Mouse (Mus musculus): ENCODE data around the gene Rrp15. TPM values are rescaled to one million over a fixed set of nuclear protein-coding genes. Genes with fewer than 3 reads are reported as not detected.
A peak's percentile ranks its signal among the peaks of the same experiment; 100 is the strongest.

Gene Rrp15
- polyA plus RNA-seq, 1 experiment from 2014 or later = 29.0 TPM

GRCm38 (mm10) chr1:186721166-186721565, 28.0 kb downstream of the Rrp15 start:
- no peaks in the 10 kb centered on the region for H3K9me3 ChIP-seq (ENCODE audit: control insufficient read depth, low read length)
- H3K27me3 ChIP-seq (ENCODE audit: control insufficient read depth, insufficient read depth, low read length) = no peaks in the 10 kb centered on the region
- H3K4me2 ChIP-seq (ENCODE audit: low read length) = no peak overlapping the region
- no peaks in the 10 kb centered on the region for H3K4me1 ChIP-seq (ENCODE audit: control insufficient read depth, insufficient read depth, low read length)
- no peak overlapping the region for H3K9ac ChIP-seq (replicated peaks; ENCODE audit: low read length)
- H3K36me3 ChIP-seq (ENCODE audit: control insufficient read depth, insufficient read depth, low read length) = peaks cover 16% of the 10 kb centered on the region
- WGBS = 92% methylated on average over 11 of the region's 11 CpGs
- ATAC-seq (ENCODE audit: low FRiP score, low TSS enrichment) = no peak
- H3K4me3 ChIP-seq (replicated peaks; ENCODE audit: low read depth, low read length) = no peak overlapping the region
- no peak for DNase-seq
- H3K27ac ChIP-seq (replicated peaks; ENCODE audit: low read depth, low read length) = no peak overlapping the region

GRCm38 (mm10) chr1:186719708-186720107, 29.4 kb downstream of the Rrp15 start:
- Histone ChIP-seq H3K4me3 (replicated peaks; ENCODE audit: low read depth, low read length) (no peak overlapping the region), H3K9me3 (ENCODE audit: control insufficient read depth, low read length) (no peaks in the 10 kb centered on the region), H3K27ac (replicated peaks; ENCODE audit: low read depth, low read length) (no peak overlapping the region), H3K27me3 (ENCODE audit: control insufficient read depth, insufficient read depth, low read length) (no peaks in the 10 kb centered on the region), H3K4me1 (ENCODE audit: control insufficient read depth, insufficient read depth, low read length) (no peaks in the 10 kb centered on the region), H3K36me3 (ENCODE audit: control insufficient read depth, insufficient read depth, low read length) (peaks cover 17% of the 10 kb centered on the region), H3K9ac (replicated peaks; ENCODE audit: low read length) (no peak overlapping the region), H3K4me2 (ENCODE audit: low read length) (no peak overlapping the region)
- ATAC-seq (ENCODE audit: low FRiP score, low TSS enrichment) = no peak
- WGBS = 92% methylated on average over 9 of the region's 9 CpGs
- no peak for DNase-seq

- Histone ChIP-seq H3K9me3 (ENCODE audit: control insufficient read depth, low read length) (no peaks in the 10 kb centered on the region), H3K4me2 (ENCODE audit: low read length) (no peak overlapping the region), H3K4me3 (replicated peaks; ENCODE audit: low read depth, low read length) (no peak overlapping the region), H3K27ac (replicated peaks; ENCODE audit: low read depth, low read length) (no peak overlapping the region), H3K36me3 (ENCODE audit: control insufficient read depth, insufficient read depth, low read length) (peaks cover 17% of the 10 kb centered on the region), H3K9ac (replicated peaks; ENCODE audit: low read length) (no peak overlapping the region), H3K4me1 (ENCODE audit: control insufficient read depth, insufficient read depth, low read length) (no peaks in the 10 kb centered on the region), H3K27me3 (ENCODE audit: control insufficient read depth, insufficient read depth, low read length) (no peaks in the 10 kb centered on the region)
- whole genome bisulfite sequencing = 91% methylated on average over 5 of the region's 5 CpGs
- ATAC-seq (ENCODE audit: low FRiP score, low TSS enrichment) = no peak
- no peak for DNase-seq
These were observed 30.3 kb downstream of the Rrp15 start for GRCm38 (mm10) chr1:186718881-186719280.

- no peak for DNase-seq
- H3K4me3 ChIP-seq (replicated peaks; ENCODE audit: low read depth, low read length) = no peak overlapping the region
- 87% methylated on average over 17 of the region's 17 CpGs for WGBS
These were observed 33.9 kb downstream of the Rrp15 start for GRCm38 (mm10) chr1:186714980-186715896.

GRCm38 (mm10) chr1:186714215-186714614, 34.9 kb downstream of the Rrp15 start:
- ATAC-seq (ENCODE audit: low FRiP score, low TSS enrichment) (no peak), DNase-seq (no peak)
- H3K4me3 ChIP-seq (replicated peaks; ENCODE audit: low read depth, low read length) = no peak overlapping the region
- H3K9ac ChIP-seq (replicated peaks; ENCODE audit: low read length) = no peak overlapping the region
- WGBS = 85% methylated on average over 4 of the region's 4 CpGs
- no peaks in the 10 kb centered on the region for H3K4me1 ChIP-seq (ENCODE audit: control insufficient read depth, insufficient read depth, low read length)
- no peak overlapping the region for H3K27ac ChIP-seq (replicated peaks; ENCODE audit: low read depth, low read length)
- H3K9me3 ChIP-seq (ENCODE audit: control insufficient read depth, low read length) = no peaks in the 10 kb centered on the region
- H3K4me2 ChIP-seq (ENCODE audit: low read length) = no peak overlapping the region
- H3K36me3 ChIP-seq (ENCODE audit: control insufficient read depth, insufficient read depth, low read length) = peaks cover 8% of the 10 kb centered on the region
- no peaks in the 10 kb centered on the region for H3K27me3 ChIP-seq (ENCODE audit: control insufficient read depth, insufficient read depth, low read length)

More at GRCm38 (mm10) chr1:186714980-186715896, 33.9 kb downstream of the Rrp15 start:
- no peaks in the 10 kb centered on the region for H3K4me1 ChIP-seq (ENCODE audit: control insufficient read depth, insufficient read depth, low read length)
- H3K9ac ChIP-seq (replicated peaks; ENCODE audit: low read length) = no peak overlapping the region
- no peaks in the 10 kb centered on the region for H3K27me3 ChIP-seq (ENCODE audit: control insufficient read depth, insufficient read depth, low read length)
- H3K4me2 ChIP-seq (ENCODE audit: low read length) = no peak overlapping the region
- no peaks in the 10 kb centered on the region for H3K9me3 ChIP-seq (ENCODE audit: control insufficient read depth, low read length)
- H3K27ac ChIP-seq (replicated peaks; ENCODE audit: low read depth, low read length) = no peak overlapping the region
- peaks cover 14% of the 10 kb centered on the region for H3K36me3 ChIP-seq (ENCODE audit: control insufficient read depth, insufficient read depth, low read length)
- no peak for ATAC-seq (ENCODE audit: low FRiP score, low TSS enrichment)

GRCm38 (mm10) chr1:186712802-186713471, 36.2 kb downstream of the Rrp15 start:
- peaks cover 8% of the 10 kb centered on the region for H3K36me3 ChIP-seq (ENCODE audit: control insufficient read depth, insufficient read depth, low read length)
- H3K4me2 ChIP-seq (ENCODE audit: low read length) = no peak overlapping the region
- under 1% methylated on average over 3 of the region's 3 CpGs for WGBS
- ATAC-seq (ENCODE audit: low FRiP score, low TSS enrichment) (no peak; the same call in 1 of the 2 replicates), DNase-seq (peak; percentile 86)
- H3K4me1 ChIP-seq (ENCODE audit: control insufficient read depth, insufficient read depth, low read length) = no peaks in the 10 kb centered on the region
- no peaks in the 10 kb centered on the region for H3K9me3 ChIP-seq (ENCODE audit: control insufficient read depth, low read length)
- no peak overlapping the region for H3K4me3 ChIP-seq (replicated peaks; ENCODE audit: low read depth, low read length)
- no peaks in the 10 kb centered on the region for H3K27me3 ChIP-seq (ENCODE audit: control insufficient read depth, insufficient read depth, low read length)
- no peak overlapping the region for H3K27ac ChIP-seq (replicated peaks; ENCODE audit: low read depth, low read length)
- H3K9ac ChIP-seq (replicated peaks; ENCODE audit: low read length) = no peak overlapping the region

- H3K27me3 ChIP-seq (ENCODE audit: control insufficient read depth, insufficient read depth, low read length) = peaks cover 21% of the 10 kb centered on the region; the same call in 1 of the 2 replicates
- peak; percentile 66 for DNase-seq
- peak within 1 kb of the TSS; percentile 78 for H3K9ac ChIP-seq (replicated peaks; ENCODE audit: low read length)
- no peaks in the 10 kb centered on the region for H3K36me3 ChIP-seq (ENCODE audit: control insufficient read depth, insufficient read depth, low read length)
- H3K4me3 ChIP-seq (replicated peaks; ENCODE audit: low read depth, low read length) = peak within 1 kb of the TSS; percentile 61
- H3K9me3 ChIP-seq (ENCODE audit: control insufficient read depth, low read length) = no peaks in the 10 kb centered on the region
- H3K4me1 ChIP-seq (ENCODE audit: control insufficient read depth, insufficient read depth, low read length) = peaks cover 15% of the 10 kb centered on the region
- peak; percentile 36 for ATAC-seq (ENCODE audit: low FRiP score, low TSS enrichment)
- peak within 1 kb of the TSS; percentile 94 for H3K4me2 ChIP-seq (ENCODE audit: low read length)
- peak within 1 kb of the TSS; percentile 60 for H3K27ac ChIP-seq (replicated peaks; ENCODE audit: low read depth, low read length)
- 1% methylated on average over 12 of the region's 12 CpGs for WGBS
These were observed 43.3 kb downstream of the Rrp15 start, which contains the start of gene Tgfb2 for GRCm38 (mm10) chr1:186705915-186706248. TSS of gene Tgfb2 (minus strand) at chr1:186705989.

GRCm38 (mm10) chr1:186705203-186705914, 43.8 kb downstream of the Rrp15 start:
- H3K9me3 ChIP-seq (ENCODE audit: control insufficient read depth, low read length) = no peaks in the 10 kb centered on the region
- WGBS = under 1% methylated on average over 65 of the region's 65 CpGs
- H3K4me3 ChIP-seq (replicated peaks; ENCODE audit: low read depth, low read length) = peak overlapping the region; percentile 61
- ATAC-seq (ENCODE audit: low FRiP score, low TSS enrichment) = peak; percentile 76
- H3K4me2 ChIP-seq (ENCODE audit: low read length) = peak overlapping the region; percentile 94
- DNase-seq = peak; percentile 85
- peak overlapping the region; percentile 60 for H3K27ac ChIP-seq (replicated peaks; ENCODE audit: low read depth, low read length)
- H3K36me3 ChIP-seq (ENCODE audit: control insufficient read depth, insufficient read depth, low read length) = no peaks in the 10 kb centered on the region
- H3K27me3 ChIP-seq (ENCODE audit: control insufficient read depth, insufficient read depth, low read length) = peaks cover 21% of the 10 kb centered on the region; the same call in 1 of the 2 replicates
- H3K9ac ChIP-seq (replicated peaks; ENCODE audit: low read length) = peak overlapping the region; percentile 78
- peaks cover 15% of the 10 kb centered on the region for H3K4me1 ChIP-seq (ENCODE audit: control insufficient read depth, insufficient read depth, low read length)
